Mouse (Mus musculus): ENCODE results near the gene Tac4. TPM values are rescaled to one million over a fixed set of nuclear protein-coding genes. Genes with fewer than 3 reads are reported as not detected.

Gene Tac4
- total RNA-seq, 1 experiment = 0.18 TPM

DNA sequence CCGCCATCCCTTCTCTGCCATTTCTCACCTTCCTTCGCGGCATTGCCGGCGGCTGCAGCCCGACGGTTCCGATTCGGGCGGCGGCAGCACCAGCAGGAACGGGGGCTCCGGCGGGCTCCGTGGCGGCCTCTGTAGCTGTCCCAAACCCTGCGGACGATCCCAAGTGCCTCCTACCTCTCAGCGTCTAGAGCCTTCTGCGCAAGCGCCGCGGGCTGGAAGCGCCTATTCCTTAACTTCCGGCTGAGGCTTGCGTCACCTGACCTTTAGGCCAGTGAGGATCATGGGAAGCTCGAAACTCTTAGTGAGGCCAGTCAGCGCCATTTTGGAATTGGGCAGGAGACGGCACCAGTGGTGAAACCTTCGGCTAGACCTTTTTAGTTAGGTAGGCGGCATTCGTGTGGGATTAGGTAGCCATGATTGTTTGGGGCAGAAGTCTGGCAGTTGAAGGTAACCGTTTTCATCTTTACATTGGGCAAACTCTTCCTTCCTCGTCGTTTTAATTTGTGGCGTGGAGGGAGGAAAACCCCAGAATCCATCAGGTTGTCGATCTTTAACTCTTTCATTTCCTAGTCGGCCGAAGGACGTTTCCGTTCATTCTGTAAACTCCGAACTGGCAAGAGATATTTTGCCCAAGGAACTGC, 48.8 kb downstream of the Tac4 start, which contains the start of gene Kat7:
Gene Kat7, minus strand, starts transcription at position 240 of the 641 bp plus-strand sequence.
- Histone ChIP-seq H3K9me3 (ENCODE audit: control insufficient read depth, insufficient read depth, low read depth, low read length) (no peaks in the 10 kb centered on the region), H3K9ac (ENCODE audit: insufficient read depth, low read depth, low read length, poor library complexity, severe bottlenecking) (peak within 1 kb of the TSS; percentile 100), H3K4me3 (ENCODE audit: insufficient read depth in 1 of 2, low read depth in 1 of 2, low read length in 2 of 2, poor library complexity in 1 of 2, severe bottlenecking in 1 of 2) (peak within 1 kb of the TSS; percentile 89 to 98), H3K27ac (ENCODE audit: insufficient read depth, low read depth, low read length, poor library complexity, severe bottlenecking) (peak within 1 kb of the TSS; percentile 99), H3K4me1 (ENCODE audit: control insufficient read depth in 2 of 2, insufficient read depth in 2 of 2, low read length in 2 of 2, poor library complexity in 1 of 2) (peaks cover 2 to 3% of the 10 kb centered on the region in 2 experiments; a peak in 3 of 4 replicates), H3K36me3 (ENCODE audit: control insufficient read depth, insufficient read depth, low read length, poor library complexity, severe bottlenecking) (peaks cover 6% of the 10 kb centered on the region)
- in situ Hi-C loops (cut with MboI; ENCODE audit: low sequenced_read_pairs in 2 of 2, unreplicated experiment in 2 of 2) = no loop called here
- no peak for TF ChIP-seq MAFK (IDR thresholded peaks at IDR 0.05; ENCODE audit: insufficient read depth, low read depth, low read length)
- TF ChIP-seq HCFC1 (IDR thresholded peaks at IDR 0.05; ENCODE audit: borderline replicate concordance, insufficient read depth, low read length) = peak; percentile 94
- peak; percentile 97 for DNase-seq (ENCODE audit: low read depth, low spot score)

DNA sequence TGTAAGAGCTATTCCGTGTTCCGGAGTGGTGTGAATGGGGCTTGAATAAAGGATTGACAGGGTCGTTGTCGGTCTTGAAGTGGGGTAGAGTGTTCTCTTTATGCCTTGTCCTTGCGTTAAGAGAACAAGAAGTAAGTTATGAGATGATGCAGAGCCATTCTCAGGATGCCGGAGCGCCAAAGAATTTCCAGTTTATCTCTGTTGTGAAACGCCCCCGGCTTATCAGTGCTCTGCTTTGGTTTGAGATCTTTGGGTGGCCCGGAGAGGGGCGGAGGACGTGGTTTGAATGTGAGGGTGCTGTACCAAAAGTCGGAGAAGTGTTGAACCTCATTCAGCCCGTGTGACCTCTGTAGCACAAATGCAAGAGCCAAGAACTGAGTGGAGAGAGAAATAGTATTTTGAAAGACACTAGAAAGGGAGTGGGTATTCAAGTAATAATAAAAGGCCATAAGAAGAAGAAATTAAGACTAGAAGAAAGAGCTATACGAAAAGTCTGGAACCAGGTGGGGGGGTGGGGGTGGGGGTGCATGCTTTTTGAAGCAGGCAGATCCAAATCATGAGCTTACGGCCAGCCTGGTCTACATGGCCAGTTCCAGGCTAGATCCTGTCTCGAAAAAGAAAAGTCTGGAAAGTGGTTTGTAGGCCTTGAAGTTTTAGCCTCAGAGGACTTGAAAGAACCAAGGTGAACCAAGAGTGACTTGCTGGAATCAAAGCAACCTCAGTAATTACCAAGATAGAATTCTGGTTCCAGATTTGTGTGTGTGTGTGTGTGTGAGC, 49.5 kb downstream of the Tac4 start:
- peaks cover 3 to 4% of the 10 kb centered on the region in 2 experiments; a peak in 3 of 4 replicates for H3K4me1 ChIP-seq (ENCODE audit: control insufficient read depth in 2 of 2, insufficient read depth in 2 of 2, low read length in 2 of 2, poor library complexity in 1 of 2)
- no peaks in the 10 kb centered on the region for H3K9me3 ChIP-seq (ENCODE audit: control insufficient read depth, insufficient read depth, low read depth, low read length)
- TF ChIP-seq HCFC1 (IDR thresholded peaks at IDR 0.05; ENCODE audit: borderline replicate concordance, insufficient read depth, low read length) (no peak), ZC3H11A (IDR thresholded peaks at IDR 0.05; ENCODE audit: borderline replicate concordance, low read depth, low read length) (no peak), CHD2 (IDR thresholded peaks at IDR 0.05; ENCODE audit: low read depth, low read length) (no peak), ZNF384 (IDR thresholded peaks at IDR 0.05; ENCODE audit: low read depth, low read length) (no peak), MAFK (IDR thresholded peaks at IDR 0.05; ENCODE audit: insufficient read depth, low read depth, low read length) (no peak)
- H3K27ac ChIP-seq (ENCODE audit: insufficient read depth, low read depth, low read length, poor library complexity, severe bottlenecking) = peak overlapping the region; percentile 98
- in situ Hi-C loops (cut with MboI; ENCODE audit: low sequenced_read_pairs in 2 of 2, unreplicated experiment in 2 of 2) = no loop called here
- H3K9ac ChIP-seq (ENCODE audit: insufficient read depth, low read depth, low read length, poor library complexity, severe bottlenecking) = peak overlapping the region; percentile 90
- H3K36me3 ChIP-seq (ENCODE audit: control insufficient read depth, insufficient read depth, low read length, poor library complexity, severe bottlenecking) = peaks cover 5% of the 10 kb centered on the region; the same call in 1 of the 2 replicates
- H3K4me3 ChIP-seq (ENCODE audit: insufficient read depth in 1 of 2, low read depth in 1 of 2, low read length in 2 of 2, poor library complexity in 1 of 2, severe bottlenecking in 1 of 2) = peak overlapping the region; percentile 69 to 89
- no peak for DNase-seq (ENCODE audit: low read depth, low spot score)

DNA sequence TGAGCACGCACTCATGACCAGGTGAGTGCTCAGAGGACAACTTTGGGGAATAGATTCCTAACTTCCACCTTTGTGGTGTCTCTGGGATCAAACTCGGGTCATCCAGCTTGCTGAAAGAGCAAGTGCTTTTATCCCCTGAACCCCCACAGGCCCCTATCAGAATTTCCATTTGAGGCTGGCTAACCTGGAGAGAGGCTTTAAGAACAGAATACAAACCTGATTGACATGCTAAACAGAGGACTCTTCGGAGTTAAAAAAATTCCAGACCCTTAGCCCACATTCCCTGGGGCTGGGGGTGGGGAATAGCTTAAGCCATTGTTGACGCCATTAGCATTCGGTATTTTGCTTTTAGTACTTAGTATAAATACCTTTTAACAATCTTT, 50.1 kb downstream of the Tac4 start:
- Histone ChIP-seq H3K36me3 (ENCODE audit: control insufficient read depth, insufficient read depth, low read length, poor library complexity, severe bottlenecking) (peaks cover 1% of the 10 kb centered on the region; the same call in 1 of the 2 replicates), H3K27ac (ENCODE audit: insufficient read depth, low read depth, low read length, poor library complexity, severe bottlenecking) (peak overlapping the region; percentile 98), H3K9ac (ENCODE audit: insufficient read depth, low read depth, low read length, poor library complexity, severe bottlenecking) (peak overlapping the region; percentile 90; the same call in 1 of the 2 replicates), H3K4me1 (ENCODE audit: control insufficient read depth in 2 of 2, insufficient read depth in 2 of 2, low read length in 2 of 2, poor library complexity in 1 of 2) (peaks cover 3 to 7% of the 10 kb centered on the region in 2 experiments; a peak in 3 of 4 replicates), H3K4me3 (ENCODE audit: insufficient read depth in 1 of 2, low read depth in 1 of 2, low read length in 2 of 2, poor library complexity in 1 of 2, severe bottlenecking in 1 of 2) (peak overlapping the region; percentile 69 to 89), H3K9me3 (ENCODE audit: control insufficient read depth, insufficient read depth, low read depth, low read length) (no peaks in the 10 kb centered on the region)
- in situ Hi-C loops (cut with MboI; ENCODE audit: low sequenced_read_pairs in 2 of 2, unreplicated experiment in 2 of 2) = no loop called here
- peak; percentile 88 for DNase-seq (ENCODE audit: low read depth, low spot score)
- no peak; the same call in 1 of the 2 replicates for TF ChIP-seq HCFC1 (IDR thresholded peaks at IDR 0.05; ENCODE audit: borderline replicate concordance, insufficient read depth, low read length)
- peak; percentile 92 for TF ChIP-seq ZNF384 (IDR thresholded peaks at IDR 0.05; ENCODE audit: low read depth, low read length)
- peak; percentile 81 for TF ChIP-seq CHD2 (IDR thresholded peaks at IDR 0.05; ENCODE audit: low read depth, low read length)
- no peak for TF ChIP-seq MAFK (IDR thresholded peaks at IDR 0.05; ENCODE audit: insufficient read depth, low read depth, low read length)
- TF ChIP-seq ZC3H11A (IDR thresholded peaks at IDR 0.05; ENCODE audit: borderline replicate concordance, low read depth, low read length) = no peak

DNA sequence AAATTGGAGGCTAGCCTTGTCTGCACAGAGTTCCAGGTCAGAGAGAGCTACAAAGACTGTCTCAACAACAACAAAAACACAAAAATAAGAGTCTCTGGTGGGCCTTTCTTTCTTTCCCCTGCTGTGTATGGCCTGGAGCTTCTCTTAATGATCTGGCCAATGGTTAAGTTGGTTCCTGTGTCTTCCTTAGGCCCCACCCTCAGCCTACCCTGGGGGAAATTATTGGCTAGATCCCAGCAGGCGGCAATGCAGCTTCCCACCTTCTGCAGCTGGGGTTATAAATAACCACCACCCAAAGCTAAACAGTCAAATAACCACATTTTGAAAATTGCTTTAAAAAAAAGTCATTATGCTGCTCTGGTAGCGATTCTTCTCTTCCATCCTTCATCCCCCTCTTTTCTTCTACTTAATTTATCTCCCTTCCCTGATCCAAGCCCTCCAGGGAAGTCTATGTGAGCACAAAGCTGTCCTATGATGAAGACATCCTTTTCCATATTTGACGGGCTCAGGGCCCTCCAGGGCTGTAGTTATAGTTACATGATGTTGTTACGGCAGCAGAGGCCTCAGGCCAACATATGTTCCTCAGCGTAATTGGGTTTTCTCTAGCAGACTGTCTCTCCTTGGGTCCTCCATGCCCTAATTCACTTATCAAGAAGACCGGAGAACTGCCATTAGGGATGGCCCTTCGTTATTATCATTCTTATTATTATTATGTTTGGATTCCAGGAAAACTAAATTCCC, 54.1 kb downstream of the Tac4 start:
- in situ Hi-C loops (cut with MboI; ENCODE audit: low sequenced_read_pairs in 2 of 2, unreplicated experiment in 2 of 2) = no loop called here
- DNase-seq (ENCODE audit: low read depth, low spot score) = no peak

More for the DNA sequence above, 54.1 kb downstream of the Tac4 start:
- Histone ChIP-seq H3K27ac (ENCODE audit: insufficient read depth, low read depth, low read length, poor library complexity, severe bottlenecking) (peak overlapping the region; percentile 44; the same call in 1 of the 2 replicates), H3K4me1 (ENCODE audit: control insufficient read depth in 2 of 2, insufficient read depth in 2 of 2, low read length in 2 of 2, poor library complexity in 1 of 2) (peaks cover 3 to 8% of the 10 kb centered on the region in 2 experiments; a peak in 3 of 4 replicates), H3K9me3 (ENCODE audit: control insufficient read depth, insufficient read depth, low read depth, low read length) (no peaks in the 10 kb centered on the region), H3K4me3 (ENCODE audit: insufficient read depth in 1 of 2, low read depth in 1 of 2, low read length in 2 of 2, poor library complexity in 1 of 2, severe bottlenecking in 1 of 2) (no peak overlapping the region), H3K9ac (ENCODE audit: insufficient read depth, low read depth, low read length, poor library complexity, severe bottlenecking) (no peak overlapping the region), H3K36me3 (ENCODE audit: control insufficient read depth, insufficient read depth, low read length, poor library complexity, severe bottlenecking) (no peaks in the 10 kb centered on the region)
- TF ChIP-seq ZC3H11A (IDR thresholded peaks at IDR 0.05; ENCODE audit: borderline replicate concordance, low read depth, low read length) = no peak
- no peak for TF ChIP-seq ZNF384 (IDR thresholded peaks at IDR 0.05; ENCODE audit: low read depth, low read length)
- TF ChIP-seq CHD2 (IDR thresholded peaks at IDR 0.05; ENCODE audit: low read depth, low read length) = no peak
- no peak for TF ChIP-seq HCFC1 (IDR thresholded peaks at IDR 0.05; ENCODE audit: borderline replicate concordance, insufficient read depth, low read length)
- TF ChIP-seq MAFK (IDR thresholded peaks at IDR 0.05; ENCODE audit: insufficient read depth, low read depth, low read length) = no peak
